In the genomic region with DNA sequence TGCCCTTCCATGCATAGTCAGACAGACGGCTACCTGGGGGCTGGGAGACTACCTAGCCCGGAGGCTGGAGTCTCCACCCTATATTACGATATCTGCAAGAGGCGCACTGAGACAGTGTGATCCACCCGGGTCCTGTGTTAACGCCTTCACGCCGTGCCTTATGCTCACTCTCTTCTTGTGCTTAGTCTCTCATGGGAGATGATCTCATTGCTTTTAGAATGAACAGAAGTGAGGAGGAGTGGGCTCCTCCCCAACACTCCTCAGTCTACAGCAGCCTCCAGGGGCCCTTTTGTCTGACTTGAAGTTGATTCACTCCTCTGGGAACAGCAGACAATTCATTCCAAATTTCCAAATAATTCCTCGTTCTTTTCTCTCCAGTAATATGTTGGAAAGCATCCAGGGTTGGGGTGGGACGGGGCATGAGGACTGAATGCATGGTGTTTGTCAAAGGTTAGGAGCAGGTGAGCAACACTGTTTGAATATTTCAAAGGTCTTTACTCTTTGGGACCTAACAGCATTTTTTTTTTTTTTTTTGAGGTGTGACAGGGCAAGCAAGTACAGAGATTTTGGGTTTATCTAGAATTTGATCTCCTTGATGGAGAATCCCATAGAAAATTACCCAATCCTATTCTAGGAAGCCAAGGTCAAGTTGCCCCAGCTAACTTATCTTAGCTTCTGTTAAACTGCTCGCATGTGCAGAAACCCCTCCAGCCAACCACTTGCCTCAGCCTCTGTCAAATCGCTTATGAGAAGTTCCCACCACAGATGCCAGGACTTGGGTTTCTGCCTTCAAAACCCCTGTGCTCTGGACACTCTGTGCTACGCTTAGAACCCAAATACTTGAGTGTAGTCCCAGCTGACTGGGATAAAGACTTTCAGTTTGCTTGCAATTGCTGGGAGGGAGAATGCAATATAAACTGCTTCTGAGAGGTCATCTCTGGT, we compare ENCODE assay signal across 7 mouse cellular contexts. TPM values are rescaled to one million over a fixed set of nuclear protein-coding genes. Genes with fewer than 3 reads are reported as not detected.
DNase-seq lines count a peak whose midpoint lies in the region; ATAC-seq and TF ChIP-seq lines count a peak whose summit lies in the region.

No protein-coding gene starts in this region.

- no peak for TF ChIP-seq POLR2A in brain, embryonic 14.5 days (IDR thresholded peaks at IDR 0.05; ENCODE audit: borderline replicate concordance, extremely low read depth, insufficient read depth, insufficient read length, poor library complexity, severe bottlenecking)

- no peak for TF ChIP-seq CTCF in brain, embryonic 14.5 days (IDR thresholded peaks at IDR 0.05; ENCODE audit: borderline replicate concordance, extremely low read depth, insufficient read depth, insufficient read length)

- peak; percentile 10 to 24 for DNase-seq in left cerebral cortex, adult 18-20 months (ENCODE audit: low spot score in 2 of 2)
- no peak for DNase-seq in left cerebral cortex, postnatal 4 days
- DNase-seq in brain, embryonic 14.5 days (ENCODE audit: low read depth): peak; percentile 40
- peak; percentile 38 to 44 for DNase-seq in layer of hippocampus, adult 8-10 months (ENCODE audit: low spot score in 2 of 2)
- DNase-seq in skeletal muscle tissue, adult 2 months (ENCODE audit: low read depth, low spot score): peak; percentile 54
- no peak for DNase-seq in cerebellum, adult 9-11 months

- intact Hi-C loops in left cerebral cortex, postnatal 4 days (cut with DNase I): no loop called here

- ATAC-seq in erythroid progenitor cell, adult 5-6 weeks (replicated peaks; ENCODE audit: low FRiP score, poor library complexity, severe bottlenecking): no peak

RNA-seq across cellular contexts. Expression of gene Nsmce1, which starts 8.8 kb away (rescaled TPM):
- 10 to 100 TPM; 12.1 to 13.4 TPM for total RNA-seq in left cerebral cortex, adult 18-20 months (2021)
- 10 to 100 TPM; 31.0 to 33.3 TPM for total RNA-seq in left cerebral cortex, postnatal 4 days (2021)
- polyA plus RNA-seq in brain, embryonic 14.5 days (2012; rRNA removed): 61.6 and 79.0 TPM in 2 replicates
- total RNA-seq in layer of hippocampus, adult 8-10 months (2022): 10 to 100 TPM; 14.7 to 17.3 (median 15.9) TPM
- total RNA-seq in erythroid progenitor cell, adult 5-6 weeks (2015; ENCODE audit: low replicate concordance): 36.9 and 58.7 TPM in 2 replicates
- total RNA-seq in erythroid progenitor cell, adult 5-6 weeks (2017; ENCODE audit: low replicate concordance): 51.3 and 53.6 TPM in 2 replicates

RNA-seq across cellular contexts. Expression of gene Il4ra, which starts 51.7 kb away (rescaled TPM):
- 1 to 10 TPM; 9.0 to 9.2 TPM for total RNA-seq in left cerebral cortex, adult 18-20 months (2021)
- total RNA-seq in left cerebral cortex, postnatal 4 days (2021): 1 to 10 TPM; 5.0 to 6.3 TPM
- polyA plus RNA-seq in brain, embryonic 14.5 days (2012; rRNA removed): 4.2 and 6.3 TPM in 2 replicates
- 10 to 100 TPM in 2 of 4 experiments, 1 to 10 TPM in 2; 4.8 to 12.4 (median 8.4) TPM for total RNA-seq in layer of hippocampus, adult 8-10 months (2022)
- total RNA-seq in erythroid progenitor cell, adult 5-6 weeks (2015; ENCODE audit: low replicate concordance): 0.84 and 2.2 TPM in 2 replicates
- total RNA-seq in erythroid progenitor cell, adult 5-6 weeks (2017; ENCODE audit: low replicate concordance): 3.3 and 5.7 TPM in 2 replicates

RNA-seq across cellular contexts. Expression of gene Kdm8, which starts 55.7 kb away (rescaled TPM):
- total RNA-seq in left cerebral cortex, adult 18-20 months (2021): 1 to 10 TPM; 4.5 TPM
- total RNA-seq in left cerebral cortex, postnatal 4 days (2021): 1 to 10 TPM; 2.6 to 3.7 TPM
- 6.3 and 8.1 TPM in 2 replicates for polyA plus RNA-seq in brain, embryonic 14.5 days (2012; rRNA removed)
- 1 to 10 TPM; 5.3 to 6.0 (median 5.8) TPM for total RNA-seq in layer of hippocampus, adult 8-10 months (2022)
- 1.3 and 2.2 TPM in 2 replicates for total RNA-seq in erythroid progenitor cell, adult 5-6 weeks (2015; ENCODE audit: low replicate concordance)
- total RNA-seq in erythroid progenitor cell, adult 5-6 weeks (2017; ENCODE audit: low replicate concordance): 1.3 and 3.9 TPM in 2 replicates

Comparison
In these comparisons a context has a peak if more than half of its experiments do, and no peak if none do; other contexts are left out.
1. DNase-seq: peak in left cerebral cortex, adult 18-20 months (2 of 2), brain, embryonic 14.5 days (single experiment), layer of hippocampus, adult 8-10 months (2 of 2) and skeletal muscle tissue, adult 2 months (single experiment); none in left cerebral cortex, postnatal 4 days (single experiment) and cerebellum, adult 9-11 months (single experiment).